Mouse (Mus musculus): ENCODE data around the gene Cnr2. TPM values are rescaled to one million over a fixed set of nuclear protein-coding genes. Genes with fewer than 3 reads are reported as not detected.

Gene Cnr2
- polyA plus RNA-seq, 1 experiment from 2014 or later: 0.14 TPM

GRCm38 (mm10) chr4:135906633-135907032 is 11.4 kb downstream of the Cnr2 start:
- WGBS: 76% methylated on average over 3 of the region's 3 CpGs
- Histone ChIP-seq H3K4me1 (replicated peaks; ENCODE audit: control insufficient read depth, insufficient read depth, low read length) (no peaks in the 10 kb centered on the region), H3K4me2 (replicated peaks; ENCODE audit: low read depth) (no peak overlapping the region), H3K4me3 (ENCODE audit: low read depth, low read length) (no peak overlapping the region), H3K9ac (ENCODE audit: low read depth, low read length) (no peak overlapping the region), H3K9me3 (ENCODE audit: control insufficient read depth) (no peaks in the 10 kb centered on the region), H3K36me3 (ENCODE audit: control insufficient read depth, insufficient read depth) (no peaks in the 10 kb centered on the region), H3K27me3 (replicated peaks; ENCODE audit: control insufficient read depth, insufficient read depth, low read length) (no peaks in the 10 kb centered on the region), H3K27ac (ENCODE audit: low read depth, low read length) (no peak overlapping the region)
- no peak for TF ChIP-seq CTCF (IDR thresholded peaks at IDR 0.05; ENCODE audit: low read depth)
- ATAC-seq: no peak

DNA sequence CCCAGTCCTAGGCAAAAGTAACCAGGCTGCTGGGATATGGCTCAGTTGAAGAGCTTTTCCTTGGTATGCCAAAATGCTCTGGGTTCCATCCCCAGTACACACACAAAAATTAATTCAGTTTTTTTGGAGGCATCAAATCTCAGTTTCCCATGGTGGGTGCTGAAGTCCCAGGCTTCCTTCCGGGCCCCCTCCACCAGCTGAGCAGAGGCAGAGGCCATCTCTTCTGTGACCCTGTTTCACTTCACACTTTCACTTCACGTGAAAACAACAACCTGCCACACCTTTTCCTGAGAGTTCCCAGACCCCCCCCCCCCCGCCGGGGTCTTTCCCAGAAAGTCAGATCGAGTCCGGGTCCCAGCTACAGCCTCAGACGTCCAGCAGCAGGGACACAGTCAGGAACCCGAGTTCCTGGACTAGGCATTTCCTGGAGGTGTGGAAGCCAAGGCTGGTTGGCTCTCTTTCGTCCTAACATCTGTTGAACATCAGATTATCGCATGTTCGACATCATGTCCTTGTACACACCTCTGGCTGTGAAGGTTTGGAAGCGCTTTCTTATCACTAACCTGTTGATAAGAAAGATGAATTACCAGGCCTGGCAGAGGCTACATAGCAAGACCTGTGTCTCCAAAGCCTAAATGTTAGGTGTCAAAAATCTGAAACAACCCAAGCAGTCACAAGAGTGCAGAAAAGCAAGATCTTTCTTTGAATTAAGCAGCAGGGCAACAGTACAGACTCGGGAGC is 14.3 kb downstream of the Cnr2 start:
- Histone ChIP-seq H3K4me3 (ENCODE audit: low read depth, low read length) (no peak overlapping the region), H3K9me3 (ENCODE audit: control insufficient read depth) (no peaks in the 10 kb centered on the region), H3K36me3 (ENCODE audit: control insufficient read depth, insufficient read depth) (no peaks in the 10 kb centered on the region), H3K4me2 (replicated peaks; ENCODE audit: low read depth) (no peak overlapping the region), H3K27ac (ENCODE audit: low read depth, low read length) (no peak overlapping the region), H3K27me3 (replicated peaks; ENCODE audit: control insufficient read depth, insufficient read depth, low read length) (no peaks in the 10 kb centered on the region), H3K9ac (ENCODE audit: low read depth, low read length) (no peak overlapping the region), H3K4me1 (replicated peaks; ENCODE audit: control insufficient read depth, insufficient read depth, low read length) (no peaks in the 10 kb centered on the region)
- no peak for ATAC-seq
- no peak for TF ChIP-seq CTCF (IDR thresholded peaks at IDR 0.05; ENCODE audit: low read depth)
- 32% methylated on average over 13 of the region's 13 CpGs for WGBS

DNA sequence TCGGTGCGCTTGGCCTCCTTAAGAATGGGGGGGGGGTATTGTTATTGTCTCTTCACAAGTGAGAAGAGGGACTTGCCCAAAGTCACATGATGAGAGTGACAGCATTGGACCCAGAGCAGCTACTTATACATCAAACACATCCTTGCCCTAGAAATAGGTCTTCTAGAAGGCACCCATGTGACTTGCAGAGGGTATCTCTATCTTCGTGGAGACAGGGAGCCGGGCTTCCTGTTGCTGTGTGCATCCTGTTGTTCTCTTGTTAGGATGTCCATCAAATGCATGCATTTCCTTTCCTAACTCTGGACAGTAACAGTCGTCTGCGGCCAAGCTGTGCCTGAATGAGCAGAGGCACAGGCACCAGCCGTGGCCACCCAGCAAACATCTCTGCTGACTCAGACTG is 16.3 kb downstream of the Cnr2 start:
- 75% methylated on average over 7 of the region's 7 CpGs for WGBS
- Histone ChIP-seq H3K4me3 (ENCODE audit: low read depth, low read length) (no peak overlapping the region), H3K9ac (ENCODE audit: low read depth, low read length) (no peak overlapping the region), H3K4me1 (replicated peaks; ENCODE audit: control insufficient read depth, insufficient read depth, low read length) (no peaks in the 10 kb centered on the region), H3K27ac (ENCODE audit: low read depth, low read length) (no peak overlapping the region), H3K9me3 (ENCODE audit: control insufficient read depth) (no peaks in the 10 kb centered on the region), H3K4me2 (replicated peaks; ENCODE audit: low read depth) (no peak overlapping the region), H3K27me3 (replicated peaks; ENCODE audit: control insufficient read depth, insufficient read depth, low read length) (no peaks in the 10 kb centered on the region), H3K36me3 (ENCODE audit: control insufficient read depth, insufficient read depth) (no peaks in the 10 kb centered on the region)
- TF ChIP-seq CTCF (IDR thresholded peaks at IDR 0.05; ENCODE audit: low read depth): no peak
- no peak for ATAC-seq

DNA sequence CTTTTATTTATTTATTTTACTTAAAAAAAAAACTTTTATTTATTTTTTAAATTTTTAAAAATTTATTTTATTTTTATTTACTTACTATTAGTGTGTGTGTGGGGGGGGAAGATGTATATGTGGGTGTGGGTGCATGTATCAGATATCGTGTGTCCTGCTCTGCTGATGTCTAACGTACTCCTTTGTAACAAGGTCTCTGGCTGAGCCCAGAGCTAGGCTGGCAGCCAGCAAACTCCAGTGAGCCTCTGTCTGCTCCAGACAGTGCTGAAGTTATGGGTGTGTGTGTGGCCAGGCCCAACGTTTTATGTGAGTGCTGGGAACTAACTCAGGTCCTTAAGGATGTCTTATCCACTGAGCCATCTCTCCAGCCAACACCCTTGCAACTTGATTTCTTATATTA is 17.0 kb downstream of the Cnr2 start:
- WGBS: 55% methylated on average over 3 of the region's 3 CpGs
- Histone ChIP-seq H3K4me2 (replicated peaks; ENCODE audit: low read depth) (no peak overlapping the region), H3K36me3 (ENCODE audit: control insufficient read depth, insufficient read depth) (no peaks in the 10 kb centered on the region), H3K9me3 (ENCODE audit: control insufficient read depth) (no peaks in the 10 kb centered on the region), H3K4me1 (replicated peaks; ENCODE audit: control insufficient read depth, insufficient read depth, low read length) (no peaks in the 10 kb centered on the region), H3K27me3 (replicated peaks; ENCODE audit: control insufficient read depth, insufficient read depth, low read length) (no peaks in the 10 kb centered on the region), H3K27ac (ENCODE audit: low read depth, low read length) (no peak overlapping the region), H3K4me3 (ENCODE audit: low read depth, low read length) (no peak overlapping the region), H3K9ac (ENCODE audit: low read depth, low read length) (no peak overlapping the region)
- no peak for TF ChIP-seq CTCF (IDR thresholded peaks at IDR 0.05; ENCODE audit: low read depth)
- no peak for ATAC-seq

- no peak overlapping the region for H3K9ac ChIP-seq (ENCODE audit: low read depth, low read length)
- TF ChIP-seq CTCF (IDR thresholded peaks at IDR 0.05; ENCODE audit: low read depth): no peak
- H3K36me3 ChIP-seq (ENCODE audit: control insufficient read depth, insufficient read depth): no peaks in the 10 kb centered on the region
- H3K27ac ChIP-seq (ENCODE audit: low read depth, low read length): no peak overlapping the region
- H3K4me2 ChIP-seq (replicated peaks; ENCODE audit: low read depth): no peak overlapping the region
- H3K27me3 ChIP-seq (replicated peaks; ENCODE audit: control insufficient read depth, insufficient read depth, low read length): no peaks in the 10 kb centered on the region
- WGBS: 24% methylated on average over 3 of the region's 3 CpGs
- H3K4me1 ChIP-seq (replicated peaks; ENCODE audit: control insufficient read depth, insufficient read depth, low read length): peaks cover 4% of the 10 kb centered on the region; the same call in 1 of the 2 replicates
- no peak for ATAC-seq
- no peak overlapping the region for H3K4me3 ChIP-seq (ENCODE audit: low read depth, low read length)
- H3K9me3 ChIP-seq (ENCODE audit: control insufficient read depth): no peaks in the 10 kb centered on the region
Observed at GRCm38 (mm10) chr4:135912835-135913234, 17.6 kb downstream of the Cnr2 start.

DNA sequence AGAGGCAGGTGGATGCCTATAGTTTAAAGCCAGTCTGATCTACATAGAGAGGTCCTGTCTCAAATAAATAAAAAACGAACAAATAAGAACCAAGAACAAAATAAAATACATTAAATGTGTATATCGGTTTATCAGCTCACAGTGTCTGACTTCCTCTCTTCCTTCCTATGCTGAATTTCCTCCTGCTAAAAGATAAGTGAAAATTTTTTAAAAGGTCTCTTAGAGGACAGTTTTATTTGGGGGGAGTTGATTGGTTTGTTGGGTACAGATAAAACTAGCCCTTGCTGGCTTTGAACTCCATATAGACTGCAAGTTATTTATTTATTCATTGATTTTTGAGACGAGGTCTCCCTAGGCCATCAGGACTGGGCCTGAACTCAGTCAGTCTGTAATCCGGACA is 18.2 kb downstream of the Cnr2 start:
- WGBS: 71% methylated on average over 4 of the region's 4 CpGs
- no peak for ATAC-seq

More for the DNA sequence above, 18.2 kb downstream of the Cnr2 start:
- peaks cover 10% of the 10 kb centered on the region; the same call in 1 of the 2 replicates for H3K4me1 ChIP-seq (replicated peaks; ENCODE audit: control insufficient read depth, insufficient read depth, low read length)
- TF ChIP-seq CTCF (IDR thresholded peaks at IDR 0.05; ENCODE audit: low read depth): no peak
- H3K9ac ChIP-seq (ENCODE audit: low read depth, low read length): no peak overlapping the region
- no peaks in the 10 kb centered on the region for H3K36me3 ChIP-seq (ENCODE audit: control insufficient read depth, insufficient read depth)
- H3K4me2 ChIP-seq (replicated peaks; ENCODE audit: low read depth): no peak overlapping the region
- H3K4me3 ChIP-seq (ENCODE audit: low read depth, low read length): no peak overlapping the region
- no peaks in the 10 kb centered on the region for H3K27me3 ChIP-seq (replicated peaks; ENCODE audit: control insufficient read depth, insufficient read depth, low read length)
- H3K9me3 ChIP-seq (ENCODE audit: control insufficient read depth): no peaks in the 10 kb centered on the region
- no peak overlapping the region for H3K27ac ChIP-seq (ENCODE audit: low read depth, low read length)

Measured in intestine, postnatal 0 days (tissue).